Mouse (Mus musculus): ENCODE results near the gene Ece1. TPM values are rescaled to one million over a fixed set of nuclear protein-coding genes. Genes with fewer than 3 reads are reported as not detected.

Ece1 gene
- 65.4 and 94.5 TPM in 2 replicates for polyA plus RNA-seq (2011; ENCODE audit: insufficient read length, low read depth, missing spikeins)

GRCm38 (mm10) chr4:137862019-137862418, at the start of gene Ece1:
Ece1 (plus strand) TSS chr4:137862237.
- Histone ChIP-seq H3K4me3 (ENCODE audit: insufficient read depth, low read length) (peak within 1 kb of the TSS; percentile 78), H3K27ac (ENCODE audit: insufficient read depth, low read length) (peak within 1 kb of the TSS; percentile 7; the same call in 1 of the 2 replicates), H3K4me1 (ENCODE audit: control insufficient read depth, insufficient read depth, low read length) (peaks cover 12% of the 10 kb centered on the region)
- TF ChIP-seq POLR2A (IDR thresholded peaks at IDR 0.05; ENCODE audit: low read depth, low read length), result peak; percentile 98
- no peak for TF ChIP-seq CTCF (IDR thresholded peaks at IDR 0.05; ENCODE audit: borderline replicate concordance, insufficient read depth, low read length)

GRCm38 (mm10) chr4:137812946-137813708, 48.9 kb upstream of the Ece1 start:
- TF ChIP-seq POLR2A (IDR thresholded peaks at IDR 0.05; ENCODE audit: low read depth, low read length), result no peak
- TF ChIP-seq CTCF (IDR thresholded peaks at IDR 0.05; ENCODE audit: borderline replicate concordance, insufficient read depth, low read length), result no peak
- Histone ChIP-seq H3K27ac (ENCODE audit: insufficient read depth, low read length) (no peak overlapping the region), H3K4me3 (ENCODE audit: insufficient read depth, low read length) (no peak overlapping the region), H3K4me1 (ENCODE audit: control insufficient read depth, insufficient read depth, low read length) (no peaks in the 10 kb centered on the region)

- Histone ChIP-seq H3K4me1 (ENCODE audit: control insufficient read depth, insufficient read depth, low read length) (no peaks in the 10 kb centered on the region), H3K4me3 (ENCODE audit: insufficient read depth, low read length) (no peak overlapping the region), H3K27ac (ENCODE audit: insufficient read depth, low read length) (no peak overlapping the region)
- TF ChIP-seq CTCF (IDR thresholded peaks at IDR 0.05; ENCODE audit: borderline replicate concordance, insufficient read depth, low read length), result no peak
Measured at GRCm38 (mm10) chr4:137814140-137814539, 47.9 kb upstream of the Ece1 start.

GRCm38 (mm10) chr4:137815473-137815872, 46.6 kb upstream of the Ece1 start:
- H3K4me3 ChIP-seq (ENCODE audit: insufficient read depth, low read length), result no peak overlapping the region
- TF ChIP-seq CTCF (IDR thresholded peaks at IDR 0.05; ENCODE audit: borderline replicate concordance, insufficient read depth, low read length) (no peak), POLR2A (IDR thresholded peaks at IDR 0.05; ENCODE audit: low read depth, low read length) (no peak)

GRCm38 (mm10) chr4:137816216-137816615, 45.8 kb upstream of the Ece1 start:
- H3K4me3 ChIP-seq (ENCODE audit: insufficient read depth, low read length), result no peak overlapping the region
- H3K27ac ChIP-seq (ENCODE audit: insufficient read depth, low read length), result no peak overlapping the region
- TF ChIP-seq POLR2A (IDR thresholded peaks at IDR 0.05; ENCODE audit: low read depth, low read length) (no peak), CTCF (IDR thresholded peaks at IDR 0.05; ENCODE audit: borderline replicate concordance, insufficient read depth, low read length) (no peak)
- H3K4me1 ChIP-seq (ENCODE audit: control insufficient read depth, insufficient read depth, low read length), result no peaks in the 10 kb centered on the region

More at GRCm38 (mm10) chr4:137815473-137815872, 46.6 kb upstream of the Ece1 start:
- H3K27ac ChIP-seq (ENCODE audit: insufficient read depth, low read length), result no peak overlapping the region
- no peaks in the 10 kb centered on the region for H3K4me1 ChIP-seq (ENCODE audit: control insufficient read depth, insufficient read depth, low read length)

GRCm38 (mm10) chr4:137818341-137818740, 43.7 kb upstream of the Ece1 start:
- Histone ChIP-seq H3K4me1 (ENCODE audit: control insufficient read depth, insufficient read depth, low read length) (no peaks in the 10 kb centered on the region), H3K27ac (ENCODE audit: insufficient read depth, low read length) (no peak overlapping the region), H3K4me3 (ENCODE audit: insufficient read depth, low read length) (no peak overlapping the region)
- TF ChIP-seq POLR2A (IDR thresholded peaks at IDR 0.05; ENCODE audit: low read depth, low read length) (no peak), CTCF (IDR thresholded peaks at IDR 0.05; ENCODE audit: borderline replicate concordance, insufficient read depth, low read length) (no peak)

GRCm38 (mm10) chr4:137819487-137819886, 42.5 kb upstream of the Ece1 start:
- TF ChIP-seq CTCF (IDR thresholded peaks at IDR 0.05; ENCODE audit: borderline replicate concordance, insufficient read depth, low read length), result no peak
- no peak for TF ChIP-seq POLR2A (IDR thresholded peaks at IDR 0.05; ENCODE audit: low read depth, low read length)
- Histone ChIP-seq H3K4me3 (ENCODE audit: insufficient read depth, low read length) (no peak overlapping the region), H3K27ac (ENCODE audit: insufficient read depth, low read length) (no peak overlapping the region), H3K4me1 (ENCODE audit: control insufficient read depth, insufficient read depth, low read length) (no peaks in the 10 kb centered on the region)

GRCm38 (mm10) chr4:137820721-137821120, 41.3 kb upstream of the Ece1 start:
- H3K27ac ChIP-seq (ENCODE audit: insufficient read depth, low read length), result no peak overlapping the region
- TF ChIP-seq POLR2A (IDR thresholded peaks at IDR 0.05; ENCODE audit: low read depth, low read length), result no peak
- TF ChIP-seq CTCF (IDR thresholded peaks at IDR 0.05; ENCODE audit: borderline replicate concordance, insufficient read depth, low read length), result no peak
- no peaks in the 10 kb centered on the region for H3K4me1 ChIP-seq (ENCODE audit: control insufficient read depth, insufficient read depth, low read length)

GRCm38 (mm10) chr4:137822537-137822936, 39.5 kb upstream of the Ece1 start:
- no peak overlapping the region for H3K27ac ChIP-seq (ENCODE audit: insufficient read depth, low read length)
- H3K4me3 ChIP-seq (ENCODE audit: insufficient read depth, low read length), result no peak overlapping the region
- no peaks in the 10 kb centered on the region for H3K4me1 ChIP-seq (ENCODE audit: control insufficient read depth, insufficient read depth, low read length)
- TF ChIP-seq CTCF (IDR thresholded peaks at IDR 0.05; ENCODE audit: borderline replicate concordance, insufficient read depth, low read length), result no peak
- no peak for TF ChIP-seq POLR2A (IDR thresholded peaks at IDR 0.05; ENCODE audit: low read depth, low read length)

More at GRCm38 (mm10) chr4:137820721-137821120, 41.3 kb upstream of the Ece1 start:
- H3K4me3 ChIP-seq (ENCODE audit: insufficient read depth, low read length), result no peak overlapping the region

- no peaks in the 10 kb centered on the region for H3K4me1 ChIP-seq (ENCODE audit: control insufficient read depth, insufficient read depth, low read length)
- H3K4me3 ChIP-seq (ENCODE audit: insufficient read depth, low read length), result no peak overlapping the region
- no peak for TF ChIP-seq POLR2A (IDR thresholded peaks at IDR 0.05; ENCODE audit: low read depth, low read length)
- TF ChIP-seq CTCF (IDR thresholded peaks at IDR 0.05; ENCODE audit: borderline replicate concordance, insufficient read depth, low read length), result no peak
- no peak overlapping the region for H3K27ac ChIP-seq (ENCODE audit: insufficient read depth, low read length)
Measured at GRCm38 (mm10) chr4:137823542-137823941, 38.5 kb upstream of the Ece1 start.

All from embryonic fibroblast, embryonic 13.5 days (primary cell).